Mouse (Mus musculus): ENCODE results near the gene Pigk. TPM values are rescaled to one million over a fixed set of nuclear protein-coding genes. Genes with fewer than 3 reads are reported as not detected.

Gene Pigk
- total and polyA plus RNA-seq, 2 experiments from 2014 or later = 38.2 to 57.8 TPM

GRCm38 (mm10) chr3:152763139-152763882 lies 49.4 kb downstream of the Pigk start:
- TF ChIP-seq CTCF (IDR thresholded peaks at IDR 0.05; ENCODE audit: low read depth) = peak; percentile 58
- ATAC-seq = no peak
- WGBS = 36% methylated on average over 26 of the region's 26 CpGs
- H3K9ac ChIP-seq (replicated peaks; ENCODE audit: low read length) = no peak overlapping the region
- peaks cover 3% of the 10 kb centered on the region; the same call in 1 of the 2 replicates for H3K36me3 ChIP-seq (ENCODE audit: insufficient read depth, low read length)
- H3K9me3 ChIP-seq (ENCODE audit: low read length) = no peaks in the 10 kb centered on the region
- DNase-seq (ENCODE audit: low spot score) = peak; percentile 35
- peak overlapping the region; percentile 48 for H3K4me2 ChIP-seq (ENCODE audit: low read depth, low read length)
- peak overlapping the region; percentile 10; the same call in 1 of the 2 replicates for H3K4me3 ChIP-seq (ENCODE audit: low read length)
- no peak overlapping the region for H3K27ac ChIP-seq
- H3K27me3 ChIP-seq (ENCODE audit: insufficient read depth, low read length) = no peaks in the 10 kb centered on the region
- H3K4me1 ChIP-seq (ENCODE audit: insufficient read depth, low read length) = peaks cover 3% of the 10 kb centered on the region; the same call in 1 of the 2 replicates

- ATAC-seq = no peak
- WGBS = 73% methylated on average over 8 of the region's 8 CpGs
- peaks cover 5% of the 10 kb centered on the region; the same call in 1 of the 2 replicates for H3K36me3 ChIP-seq (ENCODE audit: insufficient read depth, low read length)
- TF ChIP-seq CTCF (IDR thresholded peaks at IDR 0.05; ENCODE audit: low read depth) = no peak
- DNase-seq (ENCODE audit: low spot score) = no peak
- no peaks in the 10 kb centered on the region for H3K4me1 ChIP-seq (ENCODE audit: insufficient read depth, low read length)
- H3K27me3 ChIP-seq (ENCODE audit: insufficient read depth, low read length) = no peaks in the 10 kb centered on the region
- no peak overlapping the region for H3K27ac ChIP-seq
- H3K9ac ChIP-seq (replicated peaks; ENCODE audit: low read length) = no peak overlapping the region
- H3K9me3 ChIP-seq (ENCODE audit: low read length) = no peaks in the 10 kb centered on the region
- no peak overlapping the region for H3K4me2 ChIP-seq (ENCODE audit: low read depth, low read length)
- no peak overlapping the region for H3K4me3 ChIP-seq (ENCODE audit: low read length)
Observed at GRCm38 (mm10) chr3:152764516-152765312, 50.8 kb downstream of the Pigk start.

- no peak for TF ChIP-seq CTCF (IDR thresholded peaks at IDR 0.05; ENCODE audit: low read depth)
- Histone ChIP-seq H3K27me3 (ENCODE audit: insufficient read depth, low read length) (no peaks in the 10 kb centered on the region), H3K27ac (no peak overlapping the region), H3K36me3 (ENCODE audit: insufficient read depth, low read length) (peaks cover 10% of the 10 kb centered on the region), H3K4me2 (ENCODE audit: low read depth, low read length) (no peak overlapping the region), H3K4me3 (ENCODE audit: low read length) (no peak overlapping the region), H3K9me3 (ENCODE audit: low read length) (no peaks in the 10 kb centered on the region), H3K9ac (replicated peaks; ENCODE audit: low read length) (no peak overlapping the region), H3K4me1 (ENCODE audit: insufficient read depth, low read length) (no peaks in the 10 kb centered on the region)
- no peak for ATAC-seq
- no peak for DNase-seq (ENCODE audit: low spot score)
- WGBS = 57% methylated on average over 11 of the region's 11 CpGs
Observed at GRCm38 (mm10) chr3:152767485-152767884, 53.6 kb downstream of the Pigk start.

GRCm38 (mm10) chr3:152770056-152770455 lies 56.2 kb downstream of the Pigk start:
- ATAC-seq (no peak), DNase-seq (ENCODE audit: low spot score) (no peak)
- no peak overlapping the region for H3K4me3 ChIP-seq (ENCODE audit: low read length)
- WGBS = 75% methylated on average over 6 of the region's 6 CpGs
- H3K36me3 ChIP-seq (ENCODE audit: insufficient read depth, low read length) = peaks cover 10% of the 10 kb centered on the region
- no peaks in the 10 kb centered on the region for H3K9me3 ChIP-seq (ENCODE audit: low read length)
- H3K27me3 ChIP-seq (ENCODE audit: insufficient read depth, low read length) = no peaks in the 10 kb centered on the region
- H3K4me2 ChIP-seq (ENCODE audit: low read depth, low read length) = no peak overlapping the region
- no peak overlapping the region for H3K9ac ChIP-seq (replicated peaks; ENCODE audit: low read length)
- H3K4me1 ChIP-seq (ENCODE audit: insufficient read depth, low read length) = no peaks in the 10 kb centered on the region
- TF ChIP-seq CTCF (IDR thresholded peaks at IDR 0.05; ENCODE audit: low read depth) = no peak
- H3K27ac ChIP-seq = no peak overlapping the region

- no peak overlapping the region for H3K4me3 ChIP-seq (ENCODE audit: low read length)
- H3K4me2 ChIP-seq (ENCODE audit: low read depth, low read length) = no peak overlapping the region
- H3K9me3 ChIP-seq (ENCODE audit: low read length) = no peaks in the 10 kb centered on the region
- TF ChIP-seq CTCF (IDR thresholded peaks at IDR 0.05; ENCODE audit: low read depth) = no peak
- no peak overlapping the region for H3K27ac ChIP-seq
- no peak for DNase-seq (ENCODE audit: low spot score)
- WGBS = 82% methylated on average over 6 of the region's 6 CpGs
- H3K36me3 ChIP-seq (ENCODE audit: insufficient read depth, low read length) = no peaks in the 10 kb centered on the region
- H3K27me3 ChIP-seq (ENCODE audit: insufficient read depth, low read length) = no peaks in the 10 kb centered on the region
- H3K4me1 ChIP-seq (ENCODE audit: insufficient read depth, low read length) = no peaks in the 10 kb centered on the region
- ATAC-seq = no peak
- H3K9ac ChIP-seq (replicated peaks; ENCODE audit: low read length) = no peak overlapping the region
Observed at GRCm38 (mm10) chr3:152776363-152776762, 62.5 kb downstream of the Pigk start.

GRCm38 (mm10) chr3:152776872-152777540 lies 63.1 kb downstream of the Pigk start:
- ATAC-seq = no peak
- H3K4me1 ChIP-seq (ENCODE audit: insufficient read depth, low read length) = no peaks in the 10 kb centered on the region
- no peak for DNase-seq (ENCODE audit: low spot score)

More at GRCm38 (mm10) chr3:152776872-152777540, 63.1 kb downstream of the Pigk start:
- H3K4me3 ChIP-seq (ENCODE audit: low read length) = no peak overlapping the region
- H3K27ac ChIP-seq = no peak overlapping the region
- H3K9ac ChIP-seq (replicated peaks; ENCODE audit: low read length) = no peak overlapping the region
- no peaks in the 10 kb centered on the region for H3K27me3 ChIP-seq (ENCODE audit: insufficient read depth, low read length)
- no peaks in the 10 kb centered on the region for H3K36me3 ChIP-seq (ENCODE audit: insufficient read depth, low read length)
- 78% methylated on average over 16 of the region's 16 CpGs for WGBS
- no peak for TF ChIP-seq CTCF (IDR thresholded peaks at IDR 0.05; ENCODE audit: low read depth)
- H3K4me2 ChIP-seq (ENCODE audit: low read depth, low read length) = no peak overlapping the region
- H3K9me3 ChIP-seq (ENCODE audit: low read length) = no peaks in the 10 kb centered on the region
